Mouse (Mus musculus): Measurements from ENCODE around the gene Wnk4. TPM values are rescaled to one million over a fixed set of nuclear protein-coding genes. Genes with fewer than 3 reads are reported as not detected.

The Wnk4 gene
- polyA plus RNA-seq, 1 experiment from 2014 or later, result 4.8 TPM

GRCm38 (mm10) chr11:101263989-101264280, 3.6 kb downstream of the Wnk4 start:
- H3K27ac ChIP-seq (replicated peaks), result no peak overlapping the region
- H3K9me3 ChIP-seq, result no peaks in the 10 kb centered on the region
- peaks cover 3% of the 10 kb centered on the region; the same call in 1 of the 2 replicates for H3K36me3 ChIP-seq
- no peak overlapping the region for H3K9ac ChIP-seq (replicated peaks)
- H3K27me3 ChIP-seq, result peaks cover 46% of the 10 kb centered on the region
- peaks cover 26% of the 10 kb centered on the region for H3K4me1 ChIP-seq
- ATAC-seq (replicated peaks), result no peak
- WGBS, result 2% methylated on average over 3 of the region's 3 CpGs
- no peak overlapping the region for H3K4me3 ChIP-seq
- H3K4me2 ChIP-seq (replicated peaks), result no peak overlapping the region

- Histone ChIP-seq H3K36me3 (no peaks in the 10 kb centered on the region), H3K27me3 (peaks cover 46% of the 10 kb centered on the region), H3K4me1 (peaks cover 22% of the 10 kb centered on the region), H3K9me3 (no peaks in the 10 kb centered on the region), H3K9ac (replicated peaks) (peak overlapping the region; percentile 37), H3K4me2 (replicated peaks) (peak overlapping the region; percentile 47), H3K27ac (replicated peaks) (no peak overlapping the region), H3K4me3 (peak overlapping the region; percentile 29)
- no peak for ATAC-seq (replicated peaks)
- WGBS, result 4% methylated on average over 31 of the region's 31 CpGs
Observed at GRCm38 (mm10) chr11:101264954-101265471, 4.6 kb downstream of the Wnk4 start.

- Histone ChIP-seq H3K4me3 (peak overlapping the region; percentile 29), H3K27ac (replicated peaks) (no peak overlapping the region), H3K36me3 (no peaks in the 10 kb centered on the region), H3K4me2 (replicated peaks) (peak overlapping the region; percentile 47), H3K9ac (replicated peaks) (no peak overlapping the region), H3K4me1 (peaks cover 13% of the 10 kb centered on the region), H3K27me3 (peaks cover 46% of the 10 kb centered on the region), H3K9me3 (no peaks in the 10 kb centered on the region)
- 19% methylated on average over 6 of the region's 6 CpGs for WGBS
- ATAC-seq (replicated peaks), result no peak
Observed at GRCm38 (mm10) chr11:101265906-101266305, 5.5 kb downstream of the Wnk4 start.

GRCm38 (mm10) chr11:101269577-101270116, 9.3 kb downstream of the Wnk4 start:
- no peak overlapping the region for H3K9ac ChIP-seq (replicated peaks)
- peaks cover 22% of the 10 kb centered on the region for H3K27me3 ChIP-seq
- 37% methylated on average over 10 of the region's 10 CpGs for WGBS
- H3K4me3 ChIP-seq, result no peak overlapping the region
- H3K9me3 ChIP-seq, result no peaks in the 10 kb centered on the region
- H3K36me3 ChIP-seq, result no peaks in the 10 kb centered on the region
- ATAC-seq (replicated peaks), result no peak
- peaks cover 9% of the 10 kb centered on the region for H3K4me1 ChIP-seq
- no peak overlapping the region for H3K4me2 ChIP-seq (replicated peaks)
- H3K27ac ChIP-seq (replicated peaks), result no peak overlapping the region

- H3K4me2 ChIP-seq (replicated peaks), result no peak overlapping the region
- H3K27me3 ChIP-seq, result 0 out of 2 replicates have a peak, but pooled peaks cover 4% of the 10 kb centered on the region
- H3K9me3 ChIP-seq, result no peaks in the 10 kb centered on the region
- H3K27ac ChIP-seq (replicated peaks), result no peak overlapping the region
- no peaks in the 10 kb centered on the region for H3K36me3 ChIP-seq
- 86% methylated on average over 3 of the region's 3 CpGs for WGBS
- ATAC-seq (replicated peaks), result no peak
- H3K4me3 ChIP-seq, result no peak overlapping the region
- H3K9ac ChIP-seq (replicated peaks), result no peak overlapping the region
- H3K4me1 ChIP-seq, result peaks cover 13% of the 10 kb centered on the region
Observed at GRCm38 (mm10) chr11:101272446-101272845, 12.1 kb downstream of the Wnk4 start.

GRCm38 (mm10) chr11:101275309-101275708, 14.9 kb downstream of the Wnk4 start:
- WGBS, result 75% methylated on average over 4 of the region's 4 CpGs
- H3K4me1 ChIP-seq, result peaks cover 28% of the 10 kb centered on the region
- H3K9me3 ChIP-seq, result no peaks in the 10 kb centered on the region
- no peaks in the 10 kb centered on the region for H3K27me3 ChIP-seq
- no peak overlapping the region for H3K4me3 ChIP-seq
- no peak overlapping the region for H3K4me2 ChIP-seq (replicated peaks)
- H3K9ac ChIP-seq (replicated peaks), result no peak overlapping the region
- H3K27ac ChIP-seq (replicated peaks), result no peak overlapping the region
- H3K36me3 ChIP-seq, result no peaks in the 10 kb centered on the region
- no peak for ATAC-seq (replicated peaks)

- Histone ChIP-seq H3K36me3 (no peaks in the 10 kb centered on the region), H3K4me3 (no peak overlapping the region), H3K4me2 (replicated peaks) (0 out of 2 replicates have a peak overlapping the region, but pooled peaks have one; percentile 20), H3K4me1 (peaks cover 28% of the 10 kb centered on the region), H3K9me3 (no peaks in the 10 kb centered on the region), H3K27me3 (no peaks in the 10 kb centered on the region), H3K9ac (replicated peaks) (no peak overlapping the region), H3K27ac (replicated peaks) (no peak overlapping the region)
- ATAC-seq (replicated peaks), result no peak
- WGBS, result 26% methylated on average over 27 of the region's 27 CpGs
Observed at GRCm38 (mm10) chr11:101276319-101277070, 16.1 kb downstream of the Wnk4 start.

- Histone ChIP-seq H3K4me1 (peaks cover 28% of the 10 kb centered on the region), H3K27ac (replicated peaks) (no peak overlapping the region), H3K9me3 (no peaks in the 10 kb centered on the region), H3K36me3 (no peaks in the 10 kb centered on the region), H3K4me3 (peak overlapping the region; percentile 92), H3K4me2 (replicated peaks) (peak overlapping the region; percentile 63), H3K9ac (replicated peaks) (peak overlapping the region; percentile 92), H3K27me3 (no peaks in the 10 kb centered on the region)
- no peak for ATAC-seq (replicated peaks)
- 76% methylated on average over 12 of the region's 12 CpGs for WGBS
Observed at GRCm38 (mm10) chr11:101277381-101278222, 17.2 kb downstream of the Wnk4 start.

GRCm38 (mm10) chr11:101278223-101279192, 18.1 kb downstream of the Wnk4 start, which contains the start of the genes Cntd1 and Coa3:
Cntd1 (plus strand) TSS chr11:101279012.
Coa3 (minus strand) TSS chr11:101279114.
- peak; percentile 98 for ATAC-seq (replicated peaks)
- no peaks in the 10 kb centered on the region for H3K27me3 ChIP-seq
- H3K4me1 ChIP-seq, result peaks cover 28% of the 10 kb centered on the region
- peak within 1 kb of the TSS; percentile 92 for H3K4me3 ChIP-seq
- H3K27ac ChIP-seq (replicated peaks), result peak within 1 kb of the TSS; percentile 69
- 10% methylated on average over 45 of the region's 45 CpGs for WGBS
- no peaks in the 10 kb centered on the region for H3K9me3 ChIP-seq
- H3K36me3 ChIP-seq, result no peaks in the 10 kb centered on the region
- peak within 1 kb of the TSS; percentile 92 for H3K9ac ChIP-seq (replicated peaks)
- H3K4me2 ChIP-seq (replicated peaks), result peak within 1 kb of the TSS; percentile 63

GRCm38 (mm10) chr11:101279193-101279569, 18.8 kb downstream of the Wnk4 start:
- peak; percentile 44 for ATAC-seq (replicated peaks)
- no peaks in the 10 kb centered on the region for H3K9me3 ChIP-seq
- H3K36me3 ChIP-seq, result no peaks in the 10 kb centered on the region
- H3K4me1 ChIP-seq, result peaks cover 28% of the 10 kb centered on the region
- H3K27me3 ChIP-seq, result no peaks in the 10 kb centered on the region
- 64% methylated on average over 14 of the region's 14 CpGs for WGBS
- H3K4me3 ChIP-seq, result peak overlapping the region; percentile 92
- no peak overlapping the region; the same call in 1 of the 2 replicates for H3K9ac ChIP-seq (replicated peaks)
- no peak overlapping the region for H3K27ac ChIP-seq (replicated peaks)
- peak overlapping the region; percentile 63 for H3K4me2 ChIP-seq (replicated peaks)

- H3K4me1 ChIP-seq, result peaks cover 28% of the 10 kb centered on the region
- H3K4me3 ChIP-seq, result no peak overlapping the region
- H3K27ac ChIP-seq (replicated peaks), result no peak overlapping the region
- H3K9me3 ChIP-seq, result no peaks in the 10 kb centered on the region
- no peak overlapping the region for H3K9ac ChIP-seq (replicated peaks)
- ATAC-seq (replicated peaks), result no peak
- WGBS, result 66% methylated on average over 7 of the region's 7 CpGs
- no peaks in the 10 kb centered on the region; the same call in 1 of the 2 replicates for H3K36me3 ChIP-seq
- H3K27me3 ChIP-seq, result no peaks in the 10 kb centered on the region
- H3K4me2 ChIP-seq (replicated peaks), result no peak overlapping the region
Observed at GRCm38 (mm10) chr11:101280837-101281236, 20.5 kb downstream of the Wnk4 start.
